Mouse (Mus musculus) liver, postnatal 0 days (tissue): ENCODE results near the gene Unc45a. TPM values are rescaled to one million over a fixed set of nuclear protein-coding genes. Genes with fewer than 3 reads are reported as not detected.

ENCODE experiments used
- ATAC-seq: fragments of 200-750 bp; cut with Nextera tagmentation; 2 replicates; pipeline ENCODE4 v1.8.0; 2017; ENCODE audit warnings: mild to moderate bottlenecking, moderate library complexity
- DNase-seq: peaks from one replicate; pipeline ENCODE4 v3.0.0-alpha.2; 2016
- H3K27ac ChIP-seq: fragments of 300-500 bp; sonication (generic); 2 replicates; pipeline ENCODE4 v1.5.1; 2014; ENCODE audit warnings: antibody characterized with exemption, moderate library complexity, mild to moderate bottlenecking, low read depth
- H3K27me3 ChIP-seq: fragments of 300-500 bp; sonication (generic); 2 replicates; pipeline ENCODE4 v1.6.1; 2014; ENCODE audit warnings: low read length, control low read depth, mixed read lengths; ENCODE audit not compliant: insufficient read depth
- H3K36me3 ChIP-seq: fragments of 300-500 bp; sonication (generic); replicated peaks from 2 replicates; pipeline ENCODE4 v1.6.1; 2014; ENCODE audit warnings: mild to moderate bottlenecking, control low read depth, low read length, moderate library complexity, mixed read lengths; ENCODE audit not compliant: insufficient read depth
- H3K4me1 ChIP-seq: fragments of 300-500 bp; sonication (generic); 2 replicates; pipeline ENCODE4 v1.6.1; 2014; ENCODE audit warnings: antibody characterized with exemption, mild to moderate bottlenecking, control low read depth; ENCODE audit not compliant: insufficient read depth
- H3K4me2 ChIP-seq: fragments of 300-500 bp; sonication (generic); 2 replicates; pipeline ENCODE4 v1.6.1; 2014; ENCODE audit warnings: low read depth, mild to moderate bottlenecking, low read length, moderate library complexity, mixed read lengths
- H3K4me3 ChIP-seq: fragments of 300-500 bp; sonication (generic); 2 replicates; pipeline ENCODE4 v1.5.1; 2014; ENCODE audit warnings: low read depth, low read length
- H3K9ac ChIP-seq: fragments of 300-500 bp; sonication (generic); replicated peaks from 2 replicates; pipeline ENCODE4 v1.6.1; 2014; ENCODE audit warnings: mild to moderate bottlenecking, moderate library complexity
- H3K9me3 ChIP-seq: fragments of 300-500 bp; sonication (generic); 2 replicates; pipeline ENCODE4 v1.6.1; 2016; ENCODE audit warnings: mild to moderate bottlenecking, control low read depth, low read length, mixed read lengths
- CTCF ChIP-seq: sonication (generic); IDR thresholded peaks from 2 replicates; pipeline ENCODE4 v1.5.1; 2016; ENCODE audit warnings: antibody characterized with exemption, low read depth
- EP300 ChIP-seq: IDR thresholded peaks from 2 replicates; pipeline ENCODE4 v1.6.1; 2016; ENCODE audit warnings: antibody characterized with exemption, low read depth, mild to moderate bottlenecking
- WGBS: fragments of 180-500 bp; shearing (Covaris S2); extraction: QIAGEN DNeasy Blood & Tissue Kit; methylation state at CpG from one replicate; pipeline ENCODE4 v1.1.7; 2014; ENCODE audit not compliant: insufficient replicate concordance; 5-methylcytosine and 5-hydroxymethylcytosine counted together
- polyA plus RNA-seq: library from polyadenylated mRNA; unstranded; fragments of >200 nt; fragmentation: Nextera tagmentation; extraction: Ambion mirVana; gene quantifications from 2 replicates; pipeline ENCODE4 v1.2.1, GENCODE M21; 2015

Unc45a gene
- polyA plus RNA-seq, 1 experiment from 2014 or later, result 7.2 TPM

- 88% methylated on average over 4 of the region's 4 CpGs for WGBS
These were observed 22.1 kb downstream of the Unc45a start for GRCm38 (mm10) chr7:80318670-80319069.

GRCm38 (mm10) chr7:80317439-80318115, 23.2 kb downstream of the Unc45a start:
- H3K9me3 ChIP-seq, result no peaks in the 10 kb centered on the region
- no peak overlapping the region for H3K9ac ChIP-seq
- no peaks in the 10 kb centered on the region for H3K4me1 ChIP-seq
- ATAC-seq (no peak), DNase-seq (no peak)
- TF ChIP-seq CTCF (no peak), EP300 (no peak)
- no peak overlapping the region for H3K27ac ChIP-seq
- no peak overlapping the region for H3K4me2 ChIP-seq
- no peaks in the 10 kb centered on the region for H3K27me3 ChIP-seq
- WGBS, result 71% methylated on average over 1 of the region's 1 CpGs
- H3K36me3 ChIP-seq, result peaks cover 59% of the 10 kb centered on the region
- no peak overlapping the region for H3K4me3 ChIP-seq

More at GRCm38 (mm10) chr7:80318670-80319069, 22.1 kb downstream of the Unc45a start:
- Histone ChIP-seq H3K36me3 (peaks cover 48% of the 10 kb centered on the region), H3K9ac (no peak overlapping the region), H3K9me3 (no peaks in the 10 kb centered on the region), H3K4me2 (no peak overlapping the region), H3K27me3 (no peaks in the 10 kb centered on the region), H3K4me3 (no peak overlapping the region), H3K27ac (no peak overlapping the region), H3K4me1 (peaks cover 9% of the 10 kb centered on the region)
- TF ChIP-seq EP300 (no peak), CTCF (no peak)
- no peak for DNase-seq
- ATAC-seq, result no peak

- DNase-seq (no peak), ATAC-seq (no peak)
- WGBS, result 82% methylated on average over 2 of the region's 2 CpGs
- Histone ChIP-seq H3K4me2 (no peak overlapping the region), H3K27me3 (no peaks in the 10 kb centered on the region), H3K36me3 (peaks cover 75% of the 10 kb centered on the region), H3K9ac (no peak overlapping the region), H3K4me3 (no peak overlapping the region), H3K4me1 (no peaks in the 10 kb centered on the region), H3K27ac (no peak overlapping the region), H3K9me3 (no peaks in the 10 kb centered on the region)
- TF ChIP-seq CTCF, result no peak
- TF ChIP-seq EP300, result no peak
These were observed 25.1 kb downstream of the Unc45a start for GRCm38 (mm10) chr7:80315733-80316132.

- Histone ChIP-seq H3K36me3 (peaks cover 98% of the 10 kb centered on the region), H3K4me1 (no peaks in the 10 kb centered on the region), H3K27ac (no peak overlapping the region), H3K9ac (no peak overlapping the region), H3K4me3 (no peak overlapping the region), H3K4me2 (no peak overlapping the region), H3K27me3 (no peaks in the 10 kb centered on the region), H3K9me3 (no peaks in the 10 kb centered on the region)
- DNase-seq (no peak), ATAC-seq (no peak)
- 84% methylated on average over 7 of the region's 7 CpGs for WGBS
- TF ChIP-seq EP300 (no peak), CTCF (no peak)
These were observed 30.0 kb downstream of the Unc45a start for GRCm38 (mm10) chr7:80310771-80311170.

- Histone ChIP-seq H3K9me3 (no peaks in the 10 kb centered on the region), H3K27ac (no peak overlapping the region), H3K27me3 (no peaks in the 10 kb centered on the region), H3K4me2 (no peak overlapping the region), H3K9ac (no peak overlapping the region), H3K36me3 (peaks cover 94% of the 10 kb centered on the region), H3K4me3 (no peak overlapping the region), H3K4me1 (no peaks in the 10 kb centered on the region)
- no peak for TF ChIP-seq EP300
- TF ChIP-seq CTCF, result peak; percentile 29; the same call in 1 of the 2 replicates
- WGBS, result 86% methylated on average over 3 of the region's 3 CpGs
- ATAC-seq, result no peak
- no peak for DNase-seq
These were observed 33.0 kb downstream of the Unc45a start for GRCm38 (mm10) chr7:80307766-80308165.

GRCm38 (mm10) chr7:80301522-80301921, 39.3 kb downstream of the Unc45a start:
- 93% methylated on average over 2 of the region's 2 CpGs for WGBS
- Histone ChIP-seq H3K36me3 (peaks cover 76% of the 10 kb centered on the region), H3K9me3 (no peaks in the 10 kb centered on the region)

More at GRCm38 (mm10) chr7:80301522-80301921, 39.3 kb downstream of the Unc45a start:
- Histone ChIP-seq H3K27ac (no peak overlapping the region), H3K27me3 (no peaks in the 10 kb centered on the region), H3K4me2 (no peak overlapping the region), H3K4me1 (0 out of 2 replicates have a peak, but pooled peaks cover 4% of the 10 kb centered on the region), H3K4me3 (no peak overlapping the region), H3K9ac (no peak overlapping the region)
- no peak for TF ChIP-seq EP300
- TF ChIP-seq CTCF, result peak; percentile 42
- no peak for DNase-seq
- ATAC-seq, result no peak
